Mouse (Mus musculus): ENCODE results near the gene March1. TPM values are rescaled to one million over a fixed set of nuclear protein-coding genes. Genes with fewer than 3 reads are reported as not detected.

Gene March1
- polyA plus RNA-seq, 1 experiment from 2014 or later = 5.2 TPM

DNA sequence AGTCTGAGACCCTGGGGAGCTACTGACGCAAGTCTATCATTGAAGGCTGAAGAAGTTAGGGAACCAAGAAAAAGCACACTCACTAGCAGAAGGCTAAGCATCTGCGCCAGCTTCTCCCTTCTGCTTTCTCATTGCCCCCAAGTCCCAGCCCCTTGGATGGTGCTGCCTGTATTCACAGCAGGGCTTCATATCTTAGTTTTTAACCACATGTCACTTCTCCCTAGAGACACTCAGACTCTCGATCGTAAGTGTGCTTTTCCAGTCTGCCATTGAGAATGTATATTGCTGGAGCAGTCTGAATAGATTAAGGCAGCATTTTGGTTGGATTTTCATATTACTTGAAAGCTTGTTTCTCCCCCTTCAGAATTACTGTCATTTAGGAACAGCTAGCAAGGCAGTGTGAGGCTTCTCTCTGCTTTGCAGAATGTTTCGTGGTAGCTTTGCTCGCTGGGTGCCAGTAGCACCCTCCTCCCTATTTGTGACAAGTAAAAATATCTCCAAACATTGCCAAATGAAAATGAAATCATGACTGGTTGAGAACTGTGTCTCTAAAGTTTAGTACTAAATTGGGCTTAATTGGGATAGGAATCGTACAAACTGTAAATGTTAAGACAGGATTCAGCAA lies 586.2 kb downstream of the March1 start:
- Histone ChIP-seq H3K36me3 (no peaks in the 10 kb centered on the region), H3K4me1 (replicated peaks) (no peaks in the 10 kb centered on the region), H3K4me3 (no peak overlapping the region), H3K27me3 (ENCODE audit: insufficient read depth, poor library complexity, severe bottlenecking) (no peaks in the 10 kb centered on the region), H3K27ac (no peak overlapping the region), H3K9me3 (no peaks in the 10 kb centered on the region)
- no peak for DNase-seq (ENCODE audit: low spot score)
- WGBS = 89% methylated on average over 7 of the region's 7 CpGs

DNA sequence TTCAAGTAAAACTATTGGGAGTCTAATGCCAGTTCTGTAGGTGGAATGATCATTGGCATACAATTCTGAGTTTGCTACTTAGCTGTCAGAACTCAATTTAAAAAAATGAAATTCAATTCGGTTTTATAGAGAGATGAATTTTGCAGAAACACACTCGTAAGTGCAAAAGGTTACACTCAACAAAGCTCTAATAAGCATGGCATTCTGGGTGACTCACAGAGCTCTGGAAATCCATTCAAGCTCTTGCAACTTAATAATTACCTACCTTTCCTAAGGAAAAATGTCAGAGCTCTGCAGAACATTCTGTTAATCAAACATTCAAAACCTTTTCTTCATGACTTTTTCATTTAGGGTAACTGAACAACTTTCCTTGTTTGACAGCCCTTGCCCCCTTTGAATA lies 591.9 kb downstream of the March1 start:
- Histone ChIP-seq H3K27me3 (ENCODE audit: insufficient read depth, poor library complexity, severe bottlenecking) (no peaks in the 10 kb centered on the region), H3K4me1 (replicated peaks) (no peaks in the 10 kb centered on the region), H3K9me3 (no peaks in the 10 kb centered on the region), H3K4me3 (no peak overlapping the region), H3K27ac (no peak overlapping the region), H3K36me3 (no peaks in the 10 kb centered on the region)
- DNase-seq (ENCODE audit: low spot score) = no peak
- 76% methylated on average over 2 of the region's 2 CpGs for WGBS

DNA sequence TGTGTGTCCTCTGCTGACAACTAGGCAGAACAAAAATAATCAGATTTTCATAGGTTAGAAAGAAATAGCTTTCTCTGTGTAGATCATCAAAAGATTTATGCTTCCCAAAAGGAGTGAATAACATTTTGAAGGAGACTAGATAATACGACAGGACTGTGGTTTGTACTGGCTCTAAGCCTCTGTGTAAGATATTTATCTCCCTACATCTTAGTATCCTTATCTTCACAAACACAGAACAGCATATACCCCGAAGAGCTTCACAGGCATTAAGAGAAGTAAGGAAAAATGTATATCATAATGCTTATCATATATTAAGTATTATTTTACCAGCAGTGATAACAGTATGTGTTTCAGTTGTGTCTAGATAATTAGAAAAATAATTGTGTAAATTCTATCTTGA lies 592.6 kb downstream of the March1 start:
- 93% methylated on average over 2 of the region's 2 CpGs for WGBS
- H3K27ac ChIP-seq = no peak overlapping the region

DNA sequence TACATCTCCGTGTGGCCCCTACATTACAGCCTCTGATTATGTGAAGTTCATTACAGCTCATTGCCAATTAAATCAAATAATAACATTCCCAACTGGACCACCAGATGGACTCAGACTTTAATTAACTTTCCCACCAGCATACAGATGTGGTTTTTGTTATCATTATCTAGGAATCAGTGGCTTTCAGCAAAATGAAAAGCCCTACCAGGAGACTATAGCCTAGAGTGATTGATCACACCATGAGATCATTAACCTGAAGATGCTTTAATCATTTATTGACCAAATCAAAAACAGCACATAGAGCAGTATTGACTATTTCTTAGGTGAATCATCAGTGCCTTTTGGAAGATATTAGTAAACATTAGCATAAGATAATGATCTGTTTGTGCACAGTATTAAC lies 602.3 kb downstream of the March1 start:
- 73% methylated on average over 1 of the region's 1 CpGs for WGBS
- H3K4me1 ChIP-seq (replicated peaks) = no peaks in the 10 kb centered on the region
- H3K9me3 ChIP-seq = no peaks in the 10 kb centered on the region
- no peaks in the 10 kb centered on the region for H3K36me3 ChIP-seq
- H3K27me3 ChIP-seq (ENCODE audit: insufficient read depth, poor library complexity, severe bottlenecking) = no peaks in the 10 kb centered on the region
- DNase-seq (ENCODE audit: low spot score) = no peak
- no peak overlapping the region for H3K27ac ChIP-seq
- H3K4me3 ChIP-seq = no peak overlapping the region

More for the DNA sequence above, 592.6 kb downstream of the March1 start:
- Histone ChIP-seq H3K4me1 (replicated peaks) (no peaks in the 10 kb centered on the region), H3K36me3 (no peaks in the 10 kb centered on the region), H3K9me3 (no peaks in the 10 kb centered on the region), H3K27me3 (ENCODE audit: insufficient read depth, poor library complexity, severe bottlenecking) (no peaks in the 10 kb centered on the region), H3K4me3 (no peak overlapping the region)
- no peak for DNase-seq (ENCODE audit: low spot score)

DNA sequence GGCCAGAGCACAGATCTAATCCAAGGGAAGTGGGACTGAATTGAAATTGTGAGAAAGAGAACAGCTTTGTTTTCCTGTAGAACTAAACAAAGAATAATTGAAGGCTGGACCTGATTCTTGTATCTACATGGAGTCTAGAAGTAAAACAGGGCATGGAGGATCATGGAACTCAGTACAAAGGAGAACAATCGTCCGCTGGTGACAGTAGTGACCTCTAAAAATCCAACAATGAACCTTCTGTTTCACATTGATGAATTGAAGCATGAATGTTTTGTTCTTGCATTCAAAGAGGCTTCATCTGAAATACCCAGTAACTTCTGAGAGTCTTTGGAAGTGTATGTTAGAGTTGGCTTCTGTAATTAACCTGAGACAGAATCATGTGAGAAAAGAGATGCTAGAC lies 612.2 kb downstream of the March1 start:
- H3K4me1 ChIP-seq (replicated peaks) = no peaks in the 10 kb centered on the region
- 77% methylated on average over 2 of the region's 2 CpGs for WGBS

DNA sequence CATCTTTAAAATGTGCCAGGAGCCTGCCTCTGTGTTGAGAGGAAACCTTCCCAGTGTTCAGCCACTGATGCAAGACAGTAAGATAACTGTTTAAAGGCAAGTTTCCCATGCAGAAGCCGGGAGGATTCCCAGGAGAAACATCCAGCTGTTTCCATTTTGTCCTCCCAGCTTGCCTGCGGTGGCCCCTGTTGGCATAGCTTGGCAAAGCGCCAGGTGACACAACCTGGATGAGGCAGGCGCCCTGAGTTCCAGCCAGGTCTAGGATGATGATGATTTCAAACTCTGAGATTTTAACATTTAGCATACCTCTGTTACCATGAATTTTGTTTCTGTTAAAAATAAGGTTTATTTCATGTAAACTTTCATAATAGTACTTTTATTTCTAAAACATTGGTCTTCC lies 651.8 kb downstream of the March1 start:
- H3K4me1 ChIP-seq (replicated peaks) = no peaks in the 10 kb centered on the region
- H3K4me3 ChIP-seq = no peak overlapping the region
- DNase-seq (ENCODE audit: low spot score) = no peak
- no peak overlapping the region for H3K27ac ChIP-seq
- no peaks in the 10 kb centered on the region for H3K27me3 ChIP-seq (ENCODE audit: insufficient read depth, poor library complexity, severe bottlenecking)
- H3K36me3 ChIP-seq = no peaks in the 10 kb centered on the region
- WGBS = 65% methylated on average over 4 of the region's 4 CpGs
- H3K9me3 ChIP-seq = no peaks in the 10 kb centered on the region

More for the DNA sequence above, 612.2 kb downstream of the March1 start:
- Histone ChIP-seq H3K9me3 (no peaks in the 10 kb centered on the region), H3K27ac (no peak overlapping the region), H3K27me3 (ENCODE audit: insufficient read depth, poor library complexity, severe bottlenecking) (no peaks in the 10 kb centered on the region), H3K4me3 (no peak overlapping the region), H3K36me3 (no peaks in the 10 kb centered on the region)
- DNase-seq (ENCODE audit: low spot score) = no peak

DNA sequence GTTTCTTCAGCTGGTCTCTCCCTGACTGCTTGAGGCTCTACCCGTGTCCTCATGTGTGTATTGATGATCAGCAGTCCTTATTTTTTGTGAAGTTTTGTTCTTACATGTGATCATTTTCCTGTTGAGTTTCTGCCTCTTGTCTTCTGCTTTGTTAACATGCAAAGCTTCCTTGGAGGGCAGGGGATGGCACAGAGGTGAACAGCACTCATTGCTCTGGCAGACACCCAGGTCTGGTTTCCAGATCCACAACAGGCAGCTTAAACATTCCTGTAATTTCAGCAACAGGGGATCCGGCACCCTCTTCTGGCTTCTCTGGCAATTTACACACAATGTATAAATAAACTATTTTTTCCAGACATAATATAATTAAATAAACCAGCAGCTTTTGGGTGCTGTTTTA lies 652.4 kb downstream of the March1 start:
- Histone ChIP-seq H3K4me1 (replicated peaks) (no peaks in the 10 kb centered on the region), H3K36me3 (no peaks in the 10 kb centered on the region), H3K4me3 (no peak overlapping the region), H3K27ac (no peak overlapping the region), H3K27me3 (ENCODE audit: insufficient read depth, poor library complexity, severe bottlenecking) (no peaks in the 10 kb centered on the region), H3K9me3 (no peaks in the 10 kb centered on the region)
- no peak for DNase-seq (ENCODE audit: low spot score)
- 82% methylated on average over 2 of the region's 2 CpGs for WGBS

DNA sequence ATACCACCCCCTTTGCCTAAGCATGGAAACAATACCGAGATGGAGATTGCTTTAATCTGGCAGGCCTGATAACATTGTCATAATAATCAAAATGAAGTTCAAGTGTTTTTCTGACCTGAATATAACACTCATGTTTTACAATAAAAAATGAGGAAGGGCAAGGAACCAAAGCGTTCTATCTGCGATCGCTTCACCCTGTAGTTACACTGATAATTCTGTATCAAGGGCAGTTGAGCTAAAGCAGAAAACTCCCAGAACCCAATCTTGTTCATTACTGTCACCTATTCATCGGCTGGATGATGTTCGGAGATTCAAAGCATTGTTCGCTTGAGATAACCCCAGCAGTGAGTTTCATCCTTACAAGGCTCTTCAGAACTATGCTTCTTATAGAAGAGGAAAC lies 700.1 kb downstream of the March1 start:
- no peak overlapping the region for H3K4me3 ChIP-seq
- DNase-seq (ENCODE audit: low spot score) = no peak
- H3K9me3 ChIP-seq = no peaks in the 10 kb centered on the region
- 93% methylated on average over 7 of the region's 7 CpGs for WGBS
- no peaks in the 10 kb centered on the region for H3K4me1 ChIP-seq (replicated peaks)
- H3K27me3 ChIP-seq (ENCODE audit: insufficient read depth, poor library complexity, severe bottlenecking) = no peaks in the 10 kb centered on the region
- H3K27ac ChIP-seq = no peak overlapping the region
- H3K36me3 ChIP-seq = no peaks in the 10 kb centered on the region

DNA sequence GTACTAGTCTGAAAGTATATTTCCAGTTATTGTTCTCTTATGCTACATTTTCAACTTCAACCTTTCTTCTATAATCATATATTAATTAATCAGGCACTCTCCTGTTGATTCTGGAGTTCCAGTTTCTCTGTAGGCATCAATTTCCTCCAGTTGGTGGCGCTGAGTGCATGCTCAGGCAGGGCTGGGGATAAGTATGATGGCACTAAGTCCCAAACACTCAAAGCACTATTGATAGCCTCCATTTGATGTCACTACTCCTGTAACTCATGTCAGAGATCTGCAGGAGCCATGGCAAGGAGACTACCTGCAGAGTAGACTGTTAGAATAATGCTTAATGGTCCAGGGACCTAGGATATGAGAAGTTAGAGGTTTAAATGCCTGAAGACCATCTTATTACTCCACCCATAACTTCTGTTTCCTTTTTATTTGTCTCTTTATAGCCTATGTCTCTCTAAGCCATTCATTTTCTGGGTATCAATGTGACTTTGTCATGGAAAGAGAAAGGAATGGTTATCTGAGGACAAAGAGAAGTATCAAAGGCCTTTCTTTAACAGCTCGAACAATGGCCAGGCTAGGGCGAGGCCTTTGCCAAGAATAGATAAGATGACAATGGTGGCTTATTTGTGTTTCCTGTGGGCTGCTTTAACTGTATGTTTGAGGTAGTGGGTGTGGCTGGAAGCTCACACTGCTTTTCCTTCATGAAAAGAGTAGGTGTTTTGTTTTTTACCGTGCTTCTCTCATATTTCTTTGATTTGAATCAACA lies 705.5 kb downstream of the March1 start:
- Histone ChIP-seq H3K4me1 (replicated peaks) (no peaks in the 10 kb centered on the region), H3K36me3 (no peaks in the 10 kb centered on the region), H3K27ac (no peak overlapping the region), H3K27me3 (ENCODE audit: insufficient read depth, poor library complexity, severe bottlenecking) (no peaks in the 10 kb centered on the region), H3K9me3 (no peaks in the 10 kb centered on the region), H3K4me3 (no peak overlapping the region)
- no peak for DNase-seq (ENCODE audit: low spot score)
- WGBS = 67% methylated on average over 4 of the region's 4 CpGs

DNA sequence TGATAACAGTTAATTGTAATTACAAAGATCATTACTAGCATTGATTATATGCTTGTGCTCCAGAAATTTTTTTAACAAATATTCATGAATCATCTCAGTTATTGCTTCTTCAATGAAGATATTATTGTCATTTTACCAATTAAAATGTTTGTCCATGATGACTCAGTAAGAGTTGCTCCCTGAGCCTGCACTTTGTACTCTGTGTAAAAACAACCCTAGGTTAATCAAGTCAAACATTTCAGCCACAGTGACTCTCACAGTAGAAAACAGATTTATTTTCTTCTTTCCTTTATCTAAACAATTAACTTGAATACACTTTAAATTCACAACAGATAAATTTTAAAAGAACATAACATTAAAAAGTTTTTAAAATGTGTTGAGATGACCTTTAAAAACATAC lies 708.7 kb downstream of the March1 start:
- H3K27me3 ChIP-seq (ENCODE audit: insufficient read depth, poor library complexity, severe bottlenecking) = no peaks in the 10 kb centered on the region
- H3K4me1 ChIP-seq (replicated peaks) = no peaks in the 10 kb centered on the region
- H3K36me3 ChIP-seq = no peaks in the 10 kb centered on the region
- DNase-seq (ENCODE audit: low spot score) = no peak
- H3K4me3 ChIP-seq = no peak overlapping the region
- no peaks in the 10 kb centered on the region for H3K9me3 ChIP-seq
- H3K27ac ChIP-seq = no peak overlapping the region

DNA sequence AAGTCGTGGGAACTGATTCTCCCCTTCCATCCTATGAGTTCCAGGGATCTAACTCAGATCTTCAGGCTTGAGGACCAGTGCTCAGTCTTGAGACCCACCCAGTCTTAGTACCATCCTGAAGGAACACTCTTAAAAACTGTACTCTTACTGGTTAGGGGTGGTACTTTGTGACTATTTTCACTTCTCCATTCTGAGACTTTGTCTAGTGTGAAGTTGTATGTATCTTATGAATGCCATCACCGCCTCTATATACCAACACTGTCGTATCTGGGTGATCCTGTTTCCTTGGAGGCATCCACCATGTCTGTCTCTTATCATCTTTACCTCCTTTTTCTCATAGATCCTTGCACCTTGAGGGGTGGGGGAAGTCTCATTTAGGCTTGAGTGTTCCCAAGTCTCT lies 714.5 kb downstream of the March1 start:
- H3K9me3 ChIP-seq = no peaks in the 10 kb centered on the region
- no peaks in the 10 kb centered on the region for H3K27me3 ChIP-seq (ENCODE audit: insufficient read depth, poor library complexity, severe bottlenecking)
- 86% methylated on average over 3 of the region's 3 CpGs for WGBS
- H3K36me3 ChIP-seq = no peaks in the 10 kb centered on the region
- H3K4me3 ChIP-seq = no peak overlapping the region
- H3K27ac ChIP-seq = no peak overlapping the region
- DNase-seq (ENCODE audit: low spot score) = no peak
- H3K4me1 ChIP-seq (replicated peaks) = no peaks in the 10 kb centered on the region

DNA sequence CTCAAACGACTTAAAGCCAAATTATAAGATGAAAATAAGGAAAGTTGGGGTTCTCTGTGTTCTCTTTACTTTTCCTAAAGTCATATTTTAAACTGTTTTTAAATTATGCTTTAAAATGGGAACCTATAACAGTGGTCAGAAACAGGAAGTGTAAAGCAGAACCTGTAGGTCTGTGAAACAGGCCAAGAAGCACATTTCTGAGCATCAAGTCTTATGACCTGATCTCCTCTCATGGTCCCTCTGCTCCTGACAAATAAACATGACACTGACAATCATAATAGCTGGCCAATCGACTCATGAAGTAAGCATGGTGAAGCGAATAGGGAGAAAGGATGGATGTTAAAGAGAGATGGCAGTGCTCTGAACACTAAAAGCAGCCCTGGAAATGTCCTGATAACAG lies 716.6 kb downstream of the March1 start:
- Histone ChIP-seq H3K9me3 (no peaks in the 10 kb centered on the region), H3K4me3 (no peak overlapping the region), H3K4me1 (replicated peaks) (no peaks in the 10 kb centered on the region), H3K27ac (no peak overlapping the region), H3K27me3 (ENCODE audit: insufficient read depth, poor library complexity, severe bottlenecking) (no peaks in the 10 kb centered on the region), H3K36me3 (no peaks in the 10 kb centered on the region)
- WGBS = 79% methylated on average over 3 of the region's 3 CpGs
- no peak for DNase-seq (ENCODE audit: low spot score)

DNA sequence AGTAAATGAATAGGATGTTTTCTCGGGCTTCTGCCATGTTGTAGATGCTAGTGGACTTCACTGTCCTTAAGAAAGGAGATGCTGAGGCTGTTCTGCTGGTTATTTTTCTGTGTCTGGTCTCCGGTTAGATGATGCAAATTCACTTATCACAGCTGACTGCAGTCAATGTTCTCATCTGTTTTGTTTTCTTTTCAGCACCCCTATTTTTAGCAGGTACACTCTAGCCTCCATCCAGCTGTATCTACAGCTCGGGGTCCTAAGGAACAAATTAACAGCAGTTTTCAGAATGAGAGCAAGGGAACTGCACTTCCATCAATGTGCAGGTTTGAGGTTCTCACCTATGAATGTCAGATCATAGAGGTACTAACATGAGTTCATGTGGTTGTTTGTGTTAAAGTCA lies 721.9 kb downstream of the March1 start:
- Histone ChIP-seq H3K27ac (no peak overlapping the region), H3K27me3 (ENCODE audit: insufficient read depth, poor library complexity, severe bottlenecking) (no peaks in the 10 kb centered on the region), H3K4me3 (no peak overlapping the region), H3K9me3 (no peaks in the 10 kb centered on the region), H3K36me3 (no peaks in the 10 kb centered on the region), H3K4me1 (replicated peaks) (no peaks in the 10 kb centered on the region)
- no peak for DNase-seq (ENCODE audit: low spot score)
- WGBS = 86% methylated on average over 3 of the region's 3 CpGs

Data from hindbrain, embryonic 10.5 days (tissue).